Mouse (Mus musculus): ENCODE measurements around the gene Cyp2s1. TPM values are rescaled to one million over a fixed set of nuclear protein-coding genes. Genes with fewer than 3 reads are reported as not detected.

Cyp2s1 gene
- 5.8 TPM for polyA plus RNA-seq (2017; shearing (Covaris generic))

DNA sequence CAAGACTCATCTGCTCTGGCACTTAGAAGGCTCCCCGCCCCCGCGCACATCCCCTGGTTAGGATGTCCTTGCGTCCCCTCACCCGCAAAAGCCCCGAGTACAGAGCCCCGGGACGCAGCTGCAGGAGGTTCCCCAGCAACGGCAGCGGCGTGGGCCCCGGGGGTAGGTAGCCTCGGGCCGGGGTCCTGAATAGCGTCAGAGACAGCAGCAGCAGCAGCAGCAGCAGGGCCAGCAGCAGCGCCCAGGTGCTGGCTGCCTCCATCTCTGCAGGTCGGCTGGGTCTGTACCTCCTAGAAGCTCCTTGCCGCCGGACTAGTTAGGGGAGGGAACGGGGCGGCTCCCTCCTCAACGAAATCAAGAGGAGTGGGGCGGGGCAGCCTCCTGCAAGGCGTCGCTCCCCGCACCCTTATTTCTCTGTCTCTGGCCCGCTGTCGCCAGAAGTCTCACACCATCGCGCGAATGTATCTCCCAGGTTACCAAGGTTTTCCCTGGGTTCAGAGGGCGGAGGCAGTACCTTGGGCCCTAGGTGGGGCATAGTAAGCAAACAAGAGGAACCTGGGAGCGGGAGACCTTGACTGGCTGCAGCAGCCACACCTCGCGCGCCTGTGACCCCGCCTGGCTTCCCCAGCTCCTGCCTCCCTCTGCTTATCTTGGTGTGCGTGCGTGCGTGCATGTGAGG is at the start of gene Cyp2s1:
Gene Cyp2s1, minus strand, starts transcription at position 673 of the 679 bp plus-strand sequence.

DNA sequence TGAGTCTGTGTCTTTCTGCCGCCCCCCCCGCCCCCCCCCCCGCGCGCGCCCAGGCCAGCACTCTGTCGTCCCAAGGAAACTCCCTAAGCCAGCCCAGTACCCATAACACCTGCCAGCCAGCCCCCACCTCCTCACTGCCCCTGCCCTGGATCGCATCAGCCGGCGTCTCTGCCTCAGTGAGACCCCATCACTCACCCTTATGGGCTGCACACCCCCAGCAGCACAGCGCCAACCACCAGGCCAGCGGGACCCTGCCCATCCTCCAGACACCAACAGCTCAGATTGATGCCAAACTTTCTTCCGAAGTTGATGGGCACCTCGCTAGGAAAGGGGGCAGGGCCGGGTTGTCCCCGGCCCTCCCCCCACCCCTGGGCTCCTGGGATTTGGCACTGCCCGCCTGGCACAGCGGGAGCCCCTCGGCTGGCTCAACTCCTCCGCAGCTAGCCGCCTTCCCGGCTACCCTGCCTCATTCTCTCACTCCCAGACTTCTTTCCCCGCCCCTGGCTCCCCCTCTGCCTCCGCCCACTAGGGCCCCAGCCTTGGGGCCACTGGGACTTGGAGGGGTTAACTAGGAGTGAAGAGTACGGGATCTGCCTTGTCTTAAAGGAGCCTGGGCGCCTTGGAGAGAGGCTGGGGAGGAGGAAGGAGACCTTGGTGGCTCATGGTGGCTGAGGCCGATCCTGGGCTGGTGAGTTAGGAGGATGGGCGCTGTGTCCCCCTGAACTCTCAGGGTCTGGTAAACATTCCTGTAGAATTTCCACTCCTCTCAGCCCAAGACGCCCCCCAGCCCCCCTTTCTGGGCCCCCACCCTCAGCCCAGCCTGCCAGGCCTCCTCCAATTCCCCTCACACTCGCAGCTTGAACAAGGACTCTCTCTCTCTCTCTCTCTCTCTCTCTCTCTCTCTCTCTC is 28.2 kb downstream of the Cyp2s1 start, which contains the start of gene Axl:
Gene Axl, minus strand, starts transcription at position 486 of the 909 bp plus-strand sequence.

DNA sequence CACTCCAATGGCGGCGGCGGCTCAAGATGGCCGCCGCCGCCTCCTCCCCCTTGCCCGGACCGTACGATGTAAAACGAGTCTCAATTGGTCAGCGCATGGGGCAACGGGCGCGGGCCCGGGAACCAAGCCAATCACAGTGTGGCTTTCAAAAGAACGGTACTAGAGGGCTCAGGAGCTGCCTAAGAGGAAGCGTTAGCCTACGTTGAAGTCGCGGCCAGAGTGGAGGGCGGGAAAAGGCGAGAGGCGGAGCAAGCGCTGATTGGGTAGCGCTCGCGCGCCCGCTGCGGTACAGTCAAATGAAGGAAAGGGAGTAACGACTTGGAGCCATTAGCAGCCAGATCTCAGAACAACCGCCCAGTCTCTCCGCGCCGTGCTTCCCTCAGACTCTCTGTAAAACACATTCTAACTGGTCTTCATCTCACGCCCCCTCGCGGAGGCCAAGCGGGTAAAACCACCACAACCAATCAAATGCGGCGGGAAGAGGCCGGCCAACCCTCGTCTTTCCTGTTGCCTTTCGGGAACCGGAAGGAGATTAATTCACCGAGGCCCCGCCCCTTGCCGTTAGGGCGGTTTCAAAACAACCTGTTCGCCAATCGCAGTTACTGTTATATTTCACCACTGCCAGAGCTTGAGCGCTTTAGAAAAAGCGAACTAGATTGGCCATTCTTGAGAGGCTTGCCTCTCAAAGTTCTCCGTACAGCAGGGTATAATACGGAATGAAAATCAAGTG is 61.8 kb downstream of the Cyp2s1 start, which contains the start of gene Hnrnpul1:
Gene Hnrnpul1, minus strand, starts transcription at position 20 of the 730 bp plus-strand sequence.

Other genes starting within 250 kb of the Cyp2s1 start
- gene Erich4, start 201.0 kb downstream of the Cyp2s1 start, polyA plus RNA-seq (2017; shearing (Covaris generic)), result not detected
- 78.3 TPM for gene Dmac2, start 197.5 kb downstream of the Cyp2s1 start, polyA plus RNA-seq (2017; shearing (Covaris generic))
- gene B3gnt8, start 190.3 kb downstream of the Cyp2s1 start, polyA plus RNA-seq (2017; shearing (Covaris generic)), result 0.84 TPM
- 58.4 TPM for gene Bckdha, start 157.9 kb downstream of the Cyp2s1 start, polyA plus RNA-seq (2017; shearing (Covaris generic))
- 124 TPM for gene Exosc5, start 157.7 kb downstream of the Cyp2s1 start, polyA plus RNA-seq (2017; shearing (Covaris generic))
- 5.8 TPM for gene Tmem91, start 141.7 kb downstream of the Cyp2s1 start, polyA plus RNA-seq (2017; shearing (Covaris generic))
- 57.4 TPM for gene B9d2, start 136.1 kb downstream of the Cyp2s1 start, polyA plus RNA-seq (2017; shearing (Covaris generic))
- 74.0 TPM for gene Tgfb1, start 129.9 kb downstream of the Cyp2s1 start, polyA plus RNA-seq (2017; shearing (Covaris generic))
- gene Ccdc97, start 97.8 kb downstream of the Cyp2s1 start, polyA plus RNA-seq (2017; shearing (Covaris generic)), result 78.0 TPM
- 64.0 TPM for gene Hnrnpul1, start 62.2 kb downstream of the Cyp2s1 start, polyA plus RNA-seq (2017; shearing (Covaris generic))
- 66.4 TPM for gene Axl, start 28.2 kb downstream of the Cyp2s1 start, polyA plus RNA-seq (2017; shearing (Covaris generic))
- gene Cyp2b10, start 80.7 kb upstream of the Cyp2s1 start, polyA plus RNA-seq (2017; shearing (Covaris generic)), result not detected
- gene Cyp2b13, start 244.6 kb upstream of the Cyp2s1 start, polyA plus RNA-seq (2017; shearing (Covaris generic)), result not detected